Mouse (Mus musculus) MEL (cell line): Measurements from ENCODE around the gene Rogdi. TPM values are rescaled to one million over a fixed set of nuclear protein-coding genes. Genes with fewer than 3 reads are reported as not detected.

Experiments
- DNase-seq: peaks from one replicate; pipeline ENCODE4 v3.0.0; 2011; ENCODE audit warnings: low read depth, low spot score
- H3K27ac ChIP-seq: 2 replicates; pipeline ENCODE4 v1.5.1; 2012; ENCODE audit warnings: low read depth, mild to moderate bottlenecking, control low read depth, low read length, moderate library complexity; ENCODE audit not compliant: control insufficient read depth
- H3K27me3 ChIP-seq, 2 experiments: fragments of 150-350 bp in 1 of 2; sonication (generic) in 1 of 2; 2 replicates each; pipeline ENCODE4 v1.6.1; 2012; ENCODE audit warnings: low read length in 2 of 2, mild to moderate bottlenecking in 2 of 2, improper control_type of control experiment in 1 of 2, moderate library complexity in 1 of 2; ENCODE audit not compliant: insufficient read depth in 2 of 2, control insufficient read depth in 1 of 2
- H3K36me3 ChIP-seq, 2 experiments: 2 replicates each; pipeline ENCODE4 v1.6.1; 2012 to 2014; ENCODE audit warnings: low read length in 2 of 2, improper control_type of control experiment in 1 of 2, inconsistent platforms in 1 of 2, mild to moderate bottlenecking in 1 of 2; ENCODE audit not compliant: insufficient read depth in 2 of 2, control insufficient read depth in 1 of 2
- H3K4me1 ChIP-seq, 2 experiments: fragments of 150-350 bp in 1 of 2; sonication (generic) in 1 of 2; 2 replicates each; pipeline ENCODE4 v1.6.1; 2012; ENCODE audit warnings: low read length in 2 of 2, improper control_type of control experiment in 1 of 2, mild to moderate bottlenecking in 1 of 2; ENCODE audit not compliant: insufficient read depth in 2 of 2, control insufficient read depth in 1 of 2
- H3K4me3 ChIP-seq, 2 experiments: fragments of 150-350 bp in 1 of 2; sonication (generic) in 1 of 2; 2 replicates each; pipeline ENCODE4 v1.5.1; 2012; ENCODE audit warnings: low read depth in 2 of 2, low read length in 2 of 2, mild to moderate bottlenecking in 2 of 2, moderate library complexity in 2 of 2, control low read depth in 1 of 2, improper control_type of control experiment in 1 of 2; ENCODE audit not compliant: control insufficient read depth in 1 of 2, insufficient read depth in 1 of 2
- H3K79me2 ChIP-seq: 2 replicates; pipeline ENCODE4 v1.6.1; 2012; ENCODE audit warnings: mild to moderate bottlenecking, low read length, moderate library complexity; ENCODE audit not compliant: control insufficient read depth, poor library complexity, insufficient read depth
- H3K9ac ChIP-seq: 2 replicates; pipeline ENCODE4 v1.6.1; 2012; ENCODE audit warnings: low read depth, mild to moderate bottlenecking, control low read depth, low read length, moderate library complexity; ENCODE audit not compliant: control insufficient read depth, poor library complexity, severe bottlenecking
- H3K9me3 ChIP-seq: fragments of 150-350 bp; sonication (generic); replicated peaks from 2 replicates; pipeline ENCODE4 v1.6.1; 2012; ENCODE audit warnings: mild to moderate bottlenecking, low read length, improper control_type of control experiment, moderate library complexity; ENCODE audit not compliant: insufficient read depth
- BHLHE40 ChIP-seq: IDR thresholded peaks from 2 replicates; pipeline ENCODE4 v1.6.1; 2012; ENCODE audit warnings: low read depth, mild to moderate bottlenecking, inconsistent platforms, low read length, improper control_type of control experiment, borderline replicate concordance
- E2F4 ChIP-seq: IDR thresholded peaks from 2 replicates; pipeline ENCODE4 v1.6.1; 2011; ENCODE audit warnings: low read depth, low read length, improper control_type of control experiment, borderline replicate concordance
- ELF1 ChIP-seq: IDR thresholded peaks from 2 replicates; pipeline ENCODE4 v1.6.1; 2014; ENCODE audit warnings: low read depth, mild to moderate bottlenecking, inconsistent platforms, low read length, improper control_type of control experiment, moderate library complexity
- GABPA ChIP-seq: IDR thresholded peaks from 2 replicates; pipeline ENCODE4 v1.6.1; 2012; ENCODE audit warnings: low read depth, mild to moderate bottlenecking, inconsistent platforms, low read length, improper control_type of control experiment, moderate library complexity
- GATA1 ChIP-seq: IDR thresholded peaks from 2 replicates; pipeline ENCODE4 v1.6.1; 2011; ENCODE audit warnings: low read depth, low read length, improper control_type of control experiment
- JUND ChIP-seq: IDR thresholded peaks from 2 replicates; pipeline ENCODE4 v1.6.1; 2011; ENCODE audit warnings: low read depth, mild to moderate bottlenecking, improper control_type of control experiment, low read length
- KAT2A ChIP-seq: conservative IDR thresholded peaks from 2 replicates; pipeline ENCODE4 v1.6.1; 2012; ENCODE audit warnings: low read depth, low read length, improper control_type of control experiment, inconsistent platforms
- MAFK ChIP-seq: IDR thresholded peaks from 2 replicates; pipeline ENCODE4 v1.6.1; 2011; ENCODE audit warnings: low read depth, mild to moderate bottlenecking, low read length, improper control_type of control experiment, borderline replicate concordance
- MAX ChIP-seq: IDR thresholded peaks from 2 replicates; pipeline ENCODE4 v1.6.1; 2011; ENCODE audit warnings: low read length, improper control_type of control experiment
- MAZ ChIP-seq: IDR thresholded peaks from 2 replicates; pipeline ENCODE4 v1.6.1; 2012; ENCODE audit warnings: low read depth, mild to moderate bottlenecking, inconsistent platforms, low read length, improper control_type of control experiment
- MYB ChIP-seq: IDR thresholded peaks from 2 replicates; pipeline ENCODE4 v1.6.1; 2011; ENCODE audit warnings: mild to moderate bottlenecking, low read depth, low read length, improper control_type of control experiment
- POLR2AphosphoS2 ChIP-seq: IDR thresholded peaks from 2 replicates; pipeline ENCODE4 v1.6.1; 2011; ENCODE audit warnings: low read length, improper control_type of control experiment
- SMC3 ChIP-seq: IDR thresholded peaks from 2 replicates; pipeline ENCODE4 v1.6.1; 2011; ENCODE audit warnings: low read depth, low read length, improper control_type of control experiment
- TBP ChIP-seq: IDR thresholded peaks from 2 replicates; pipeline ENCODE4 v1.8.0; 2011; ENCODE audit warnings: low read depth, low read length, improper control_type of control experiment
- USF1 ChIP-seq: IDR thresholded peaks from 2 replicates; pipeline ENCODE4 v1.6.1; 2014; ENCODE audit warnings: low read depth, mild to moderate bottlenecking, inconsistent platforms, low read length, improper control_type of control experiment, moderate library complexity
- USF2 ChIP-seq, 2 experiments: IDR thresholded peaks; 2 replicates each; pipeline ENCODE4 v1.6.1; 2011 to 2012; ENCODE audit warnings: improper control_type of control experiment in 2 of 2, low read length in 2 of 2, borderline replicate concordance in 1 of 2, inconsistent platforms in 1 of 2, low read depth in 1 of 2, mild to moderate bottlenecking in 1 of 2; ENCODE audit not compliant: insufficient read depth in 1 of 2
- ZKSCAN1 ChIP-seq: IDR thresholded peaks from 2 replicates; pipeline ENCODE4 v1.6.1; 2012; ENCODE audit warnings: low read depth, mild to moderate bottlenecking, inconsistent platforms, low read length, improper control_type of control experiment, moderate library complexity
- ZMIZ1 ChIP-seq: IDR thresholded peaks from 2 replicates; pipeline ENCODE4 v1.6.1; 2012; ENCODE audit warnings: low read depth, mild to moderate bottlenecking, inconsistent platforms, low read length, improper control_type of control experiment, moderate library complexity
- ZNF384 ChIP-seq: IDR thresholded peaks from 2 replicates; pipeline ENCODE4 v1.6.1; 2012; ENCODE audit warnings: low read depth, mild to moderate bottlenecking, inconsistent platforms, low read length, improper control_type of control experiment
- polyA plus RNA-seq, 2 experiments: library from polyadenylated mRNA; stranded (reverse) in 1 of 2; unstranded in 1 of 2; fragments of >175 nt in 1 of 2; fragments of >200 nt in 1 of 2; gene quantifications; 2 replicates each; pipeline versions ENCODE4 v1.2.1 to v1.2.4; 2012; ENCODE audit warnings: low replicate concordance in 2 of 2, low read depth in 1 of 2; ENCODE audit not compliant: insufficient read length in 2 of 2, insufficient read depth in 1 of 2, missing spikeins in 1 of 2
- total RNA-seq: library from RNA; depleted of rRNA; stranded (reverse); fragments of 300-350 nt; gene quantifications from 2 replicates; pipeline ENCODE4 v1.2.3, GENCODE M21; 2012

Gene Rogdi
- total and polyA plus RNA-seq, 3 experiments: 1.9 to 17.8 TPM; not detected in 1

DNA sequence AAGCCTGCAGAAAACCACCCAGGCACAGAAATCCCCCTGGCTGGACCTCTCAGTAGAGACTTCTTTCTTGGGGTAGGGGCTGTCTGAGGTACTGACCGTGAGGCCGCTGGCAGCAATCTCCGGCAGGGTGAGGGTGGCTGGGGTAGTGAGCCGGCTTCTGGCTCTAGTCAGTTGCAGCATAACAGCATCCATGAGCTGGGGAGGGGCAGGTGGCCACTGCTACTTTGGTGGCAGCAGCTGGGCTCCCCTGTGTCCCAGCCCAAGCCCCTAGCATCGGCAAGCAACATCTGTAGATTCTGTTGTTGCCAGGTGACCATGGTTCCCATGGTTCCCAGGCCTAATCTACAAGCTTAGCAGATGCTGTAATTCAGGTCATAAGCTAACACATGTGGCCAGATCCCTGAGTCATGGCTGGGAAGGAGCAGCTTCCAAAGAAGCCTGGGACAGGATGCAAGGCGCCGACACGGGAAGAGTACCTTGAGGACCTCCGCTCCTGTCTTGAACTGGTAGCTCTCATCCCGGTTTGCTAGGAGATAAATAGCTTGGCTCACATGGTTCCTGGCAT is 2.9 kb downstream of the Rogdi start:
- H3K79me2 ChIP-seq: no peaks in the 10 kb centered on the region
- H3K27ac ChIP-seq: no peak overlapping the region
- H3K4me1 ChIP-seq: peaks cover 0 to 15% of the 10 kb centered on the region in 2 experiments; a peak in 2 of 4 replicates
- no peak for DNase-seq
- H3K27me3 ChIP-seq: no peaks in the 10 kb centered on the region
- H3K4me3 ChIP-seq: no peak overlapping the region
- H3K9ac ChIP-seq: no peak overlapping the region
- H3K36me3 ChIP-seq: peaks cover 0 to 6% of the 10 kb centered on the region in 2 experiments; a peak in 2 of 4 replicates
- H3K9me3 ChIP-seq: no peaks in the 10 kb centered on the region
- TF ChIP-seq BHLHE40 (no peak), MAZ (no peak), TBP (no peak), POLR2AphosphoS2 (no peak), USF1 (no peak), MAX (no peak), MAFK (no peak), ZKSCAN1 (no peak), KAT2A (no peak), ZMIZ1 (no peak), GATA1 (no peak), E2F4 (no peak), ZNF384 (no peak), GABPA (no peak), USF2 (IDR thresholded peaks at IDR 0.05; ENCODE audit: borderline replicate concordance in 1 of 2, insufficient read depth in 1 of 2, low read depth in 1 of 2, low read length in 2 of 2) (no peak)

DNA sequence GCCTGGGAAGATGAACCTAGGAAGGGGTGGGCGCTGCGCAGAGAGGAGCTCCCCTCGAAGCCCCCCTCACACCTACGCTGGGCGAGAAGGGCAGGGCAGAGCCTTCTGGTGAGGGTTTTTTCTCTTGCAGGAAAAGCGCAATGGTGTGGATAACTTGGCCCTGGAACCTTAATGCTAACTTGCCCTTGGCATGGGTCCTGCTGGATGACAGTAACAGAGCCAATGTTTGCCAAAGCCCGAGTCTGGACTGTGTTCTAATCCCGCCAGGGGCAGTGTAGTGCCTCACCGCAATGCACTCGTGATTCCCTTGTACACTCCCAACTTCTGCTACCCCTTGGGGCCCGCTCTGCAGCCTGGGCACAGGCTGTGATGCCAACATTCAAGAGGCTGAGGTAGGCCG is 5.3 kb downstream of the Rogdi start:
- H3K4me3 ChIP-seq: no peak overlapping the region
- no peak overlapping the region for H3K9ac ChIP-seq
- H3K27me3 ChIP-seq: no peaks in the 10 kb centered on the region
- DNase-seq: no peak
- H3K79me2 ChIP-seq: no peaks in the 10 kb centered on the region
- H3K27ac ChIP-seq: no peak overlapping the region
- no peak for TF ChIP-seq SMC3
- TF ChIP-seq MYB: no peak
- TF ChIP-seq ELF1: no peak
- TF ChIP-seq JUND: no peak
- TF ChIP-seq USF1: no peak
- peaks cover 0 to 6% of the 10 kb centered on the region in 2 experiments; a peak in 2 of 4 replicates for H3K36me3 ChIP-seq
- peaks cover 0 to 15% of the 10 kb centered on the region in 2 experiments; a peak in 2 of 4 replicates for H3K4me1 ChIP-seq
- no peaks in the 10 kb centered on the region for H3K9me3 ChIP-seq
